8 mouse cellular contexts compared by ENCODE assay signal in genomic region chr3:129214666-129215161, GRCm38 (mm10). TPM values are rescaled to one million over a fixed set of nuclear protein-coding genes. Genes with fewer than 3 reads are reported as not detected.
DNase-seq lines count a peak whose midpoint lies in the region; ATAC-seq lines count a peak whose summit lies in the region.

No protein-coding gene starts in this region.

- peak overlapping the region; percentile 55 for H3K4me3 ChIP-seq in kidney, embryonic 16.5 days (ENCODE audit: low read length)
- peak overlapping the region; percentile 64 for H3K4me3 ChIP-seq in embryonic facial prominence, embryonic 10.5 days
- peak overlapping the region; percentile 64 for H3K4me3 ChIP-seq in intestine, embryonic 15.5 days (replicated peaks)
- peak overlapping the region; percentile 40 for H3K4me3 ChIP-seq in neural tube, embryonic 13.5 days

- peaks cover 94% of the 10 kb centered on the region for H3K27me3 ChIP-seq in kidney, embryonic 16.5 days (ENCODE audit: insufficient read depth, low read length)
- H3K27me3 ChIP-seq in embryonic facial prominence, embryonic 10.5 days (replicated peaks; ENCODE audit: low read depth, poor library complexity, severe bottlenecking) = peaks cover 100% of the 10 kb centered on the region
- H3K27me3 ChIP-seq in intestine, embryonic 15.5 days (replicated peaks) = peaks cover 44% of the 10 kb centered on the region
- H3K27me3 ChIP-seq in neural tube, embryonic 13.5 days = peaks cover 100% of the 10 kb centered on the region

- H3K9me3 ChIP-seq in kidney, embryonic 16.5 days (ENCODE audit: low read length) = no peaks in the 10 kb centered on the region
- H3K9me3 ChIP-seq in embryonic facial prominence, embryonic 10.5 days = no peaks in the 10 kb centered on the region
- no peaks in the 10 kb centered on the region for H3K9me3 ChIP-seq in intestine, embryonic 15.5 days
- no peaks in the 10 kb centered on the region for H3K9me3 ChIP-seq in neural tube, embryonic 13.5 days

- peak; percentile 21; the same call in 1 of the 2 replicates for ATAC-seq in kidney, embryonic 16.5 days (ENCODE audit: low FRiP score, low TSS enrichment)
- ATAC-seq in intestine, embryonic 15.5 days = no peak
- no peak for ATAC-seq in neural tube, embryonic 13.5 days (ENCODE audit: low read depth)

- peaks cover 11% of the 10 kb centered on the region for H3K4me1 ChIP-seq in kidney, embryonic 16.5 days (ENCODE audit: insufficient read depth, low read length)
- peaks cover 41% of the 10 kb centered on the region for H3K4me1 ChIP-seq in embryonic facial prominence, embryonic 10.5 days
- H3K4me1 ChIP-seq in intestine, embryonic 15.5 days (replicated peaks) = peaks cover 2% of the 10 kb centered on the region; the same call in 1 of the 2 replicates
- H3K4me1 ChIP-seq in neural tube, embryonic 13.5 days (replicated peaks) = peaks cover 15% of the 10 kb centered on the region

- under 1% methylated on average over 31 of the region's 31 CpGs for WGBS in kidney, embryonic 16.5 days
- WGBS in embryonic facial prominence, embryonic 10.5 days = under 1% methylated on average over 31 of the region's 31 CpGs
- WGBS in intestine, embryonic 15.5 days = 8% methylated on average over 31 of the region's 31 CpGs
- under 1% methylated on average over 31 of the region's 31 CpGs for WGBS in neural tube, embryonic 13.5 days

- H3K27ac ChIP-seq in kidney, embryonic 16.5 days (ENCODE audit: low read length) = no peak overlapping the region
- H3K27ac ChIP-seq in embryonic facial prominence, embryonic 10.5 days (replicated peaks) = peak overlapping the region; percentile 73
- H3K27ac ChIP-seq in intestine, embryonic 15.5 days = peak overlapping the region; percentile 89
- no peak overlapping the region for H3K27ac ChIP-seq in neural tube, embryonic 13.5 days (replicated peaks)

- H3K9ac ChIP-seq in kidney, embryonic 16.5 days (replicated peaks; ENCODE audit: low read length) = peak overlapping the region; percentile 45
- peak overlapping the region; percentile 43 for H3K9ac ChIP-seq in intestine, embryonic 15.5 days
- no peak overlapping the region for H3K9ac ChIP-seq in neural tube, embryonic 13.5 days

- H3K36me3 ChIP-seq in kidney, embryonic 16.5 days (ENCODE audit: insufficient read depth, low read length) = no peaks in the 10 kb centered on the region
- no peaks in the 10 kb centered on the region for H3K36me3 ChIP-seq in embryonic facial prominence, embryonic 10.5 days (replicated peaks)
- no peaks in the 10 kb centered on the region for H3K36me3 ChIP-seq in intestine, embryonic 15.5 days
- H3K36me3 ChIP-seq in neural tube, embryonic 13.5 days = no peaks in the 10 kb centered on the region

- no peak for DNase-seq in kidney, postnatal 14 days
- DNase-seq in embryonic facial prominence, embryonic 10.5 days (ENCODE audit: low spot score) = peak; percentile 70
- DNase-seq in cerebellum, postnatal 25 days = no peak
- DNase-seq in ovary, postnatal 36 days (ENCODE audit: low spot score) = no peak
- no peak for DNase-seq in urinary bladder, postnatal 10 days (ENCODE audit: low spot score)

- peak overlapping the region; percentile 80 for H3K4me2 ChIP-seq in kidney, embryonic 16.5 days (replicated peaks; ENCODE audit: low read depth, low read length)
- peak overlapping the region; percentile 93 for H3K4me2 ChIP-seq in intestine, embryonic 15.5 days (replicated peaks)
- peak overlapping the region; percentile 67 for H3K4me2 ChIP-seq in neural tube, embryonic 13.5 days

RNA-seq across cellular contexts. Expression of gene Pitx2, which starts 15.0 kb away (rescaled TPM):
- 7.2 and 10.3 TPM in 2 replicates for polyA plus RNA-seq in kidney, embryonic 16.5 days (2015; fragmentation: Nextera tagmentation; extraction: Ambion mirVana)
- polyA plus RNA-seq in embryonic facial prominence, embryonic 10.5 days (2016; fragmentation: Nextera tagmentation; extraction: Ambion mirVana) = 41.4 and 43.8 TPM in 2 replicates
- polyA plus RNA-seq in intestine, embryonic 15.5 days (2015; fragmentation: Nextera tagmentation; extraction: Ambion mirVana) = 39.4 and 45.2 TPM in 2 replicates
- 4.2 and 5.7 TPM in 2 replicates for polyA plus RNA-seq in neural tube, embryonic 13.5 days (2015; fragmentation: Nextera tagmentation; extraction: Ambion mirVana)

Comparison
In these comparisons a context has a peak if more than half of its experiments do, and no peak if none do; other contexts are left out.
1. H3K27ac ChIP-seq: peak in embryonic facial prominence, embryonic 10.5 days (single experiment) and intestine, embryonic 15.5 days (single experiment); none in kidney, embryonic 16.5 days (single experiment) and neural tube, embryonic 13.5 days (single experiment).
2. Peak in every context shown above with its lines, with median percentiles within 50 percentile points of each other: H3K4me2 ChIP-seq and H3K4me3 ChIP-seq.